In the genomic region with DNA sequence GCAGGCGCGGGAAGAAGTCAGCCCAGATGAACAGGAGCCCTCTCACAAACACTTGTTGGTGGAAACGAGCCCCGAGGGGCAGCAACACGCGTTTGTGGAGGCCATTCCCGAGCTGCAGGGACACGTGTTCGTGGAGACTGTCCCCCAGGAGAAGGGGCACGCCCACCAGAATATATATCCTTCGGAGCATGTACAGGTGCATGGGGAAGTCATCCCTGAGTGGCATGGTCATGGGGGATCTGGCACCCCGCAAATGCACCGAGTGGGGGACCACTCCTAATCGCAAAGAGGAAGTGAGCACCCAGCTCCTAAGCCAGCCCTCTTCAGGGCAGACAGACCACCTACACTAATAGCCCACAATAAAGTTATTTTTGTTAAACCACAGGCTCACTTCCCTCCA, we compare ENCODE assay signal across 7 mouse cellular contexts. TPM values are rescaled to one million over a fixed set of nuclear protein-coding genes. Genes with fewer than 3 reads are reported as not detected.
DNase-seq lines count a peak whose midpoint lies in the region; ATAC-seq and TF ChIP-seq lines count a peak whose summit lies in the region.

No protein-coding gene starts in this region.

- DNase-seq in lung, postnatal 25 days (ENCODE audit: low spot score), result no peak
- no peak for DNase-seq in embryo, embryonic 10 days (ENCODE audit: low spot score)
- DNase-seq in left cerebral cortex, postnatal 36 days (ENCODE audit: low spot score in 2 of 2), result no peak

- no peaks in the 10 kb centered on the region for H3K9me3 ChIP-seq in lung, embryonic 16.5 days (ENCODE audit: control insufficient read depth, low read length)
- no peaks in the 10 kb centered on the region for H3K9me3 ChIP-seq in limb, embryonic 12.5 days

- H3K4me2 ChIP-seq in lung, embryonic 16.5 days (ENCODE audit: low read depth, low read length), result peak overlapping the region; percentile 67; the same call in 1 of the 2 replicates
- H3K4me2 ChIP-seq in limb, embryonic 12.5 days, result peak overlapping the region; percentile 66

- no peak overlapping the region for H3K4me3 ChIP-seq in lung, embryonic 16.5 days (ENCODE audit: low read length)
- peak overlapping the region; percentile 39 for H3K4me3 ChIP-seq in limb, embryonic 12.5 days (replicated peaks)
- peak overlapping the region; percentile 46; the same call in 1 of the 2 replicates for H3K4me3 ChIP-seq in small intestine, adult 2 months (ENCODE audit: low read depth, low read length)

- TF ChIP-seq CTCF in small intestine, adult 2 months (IDR thresholded peaks at IDR 0.05; ENCODE audit: extremely low read depth, insufficient read length, insufficient replicate concordance, low read depth, low read length), result no peak

- peaks cover 17% of the 10 kb centered on the region for H3K4me1 ChIP-seq in lung, embryonic 16.5 days (replicated peaks; ENCODE audit: control insufficient read depth, insufficient read depth, low read length)
- peaks cover 23% of the 10 kb centered on the region for H3K4me1 ChIP-seq in limb, embryonic 12.5 days (replicated peaks)
- H3K4me1 ChIP-seq in small intestine, adult 2 months (ENCODE audit: control insufficient read depth, insufficient read depth, insufficient read length, low read length), result peaks cover 21% of the 10 kb centered on the region

- ATAC-seq in lung, embryonic 16.5 days (ENCODE audit: low read depth), result no peak
- ATAC-seq in granulocyte monocyte progenitor cell, adult 5-6 weeks (replicated peaks; ENCODE audit: poor library complexity, severe bottlenecking), result peak; percentile 61
- no peak for ATAC-seq in limb, embryonic 12.5 days (ENCODE audit: insufficient number of reproducible peaks, insufficient read depth, low FRiP score, low TSS enrichment, low read depth)

- H3K36me3 ChIP-seq in lung, embryonic 16.5 days (ENCODE audit: control insufficient read depth, insufficient read depth, low read length), result peaks cover 37% of the 10 kb centered on the region
- H3K36me3 ChIP-seq in limb, embryonic 12.5 days, result peaks cover 50% of the 10 kb centered on the region
- H3K36me3 ChIP-seq in small intestine, adult 2 months (ENCODE audit: control insufficient read depth, insufficient read depth, low read length), result peaks cover 40% of the 10 kb centered on the region

- no peak overlapping the region for H3K27ac ChIP-seq in lung, embryonic 16.5 days (ENCODE audit: low read length)
- no peak overlapping the region for H3K27ac ChIP-seq in limb, embryonic 12.5 days
- H3K27ac ChIP-seq in small intestine, adult 2 months (ENCODE audit: insufficient read depth, low read depth, low read length), result no peak overlapping the region

- H3K9ac ChIP-seq in lung, embryonic 16.5 days (ENCODE audit: low read length), result no peak overlapping the region
- peak overlapping the region; percentile 55; the same call in 1 of the 2 replicates for H3K9ac ChIP-seq in limb, embryonic 12.5 days (replicated peaks)

- intact Hi-C loops in left cerebral cortex, postnatal 36 days (cut with DNase I), result no loop called here

- peaks cover 12% of the 10 kb centered on the region for H3K27me3 ChIP-seq in lung, embryonic 16.5 days (ENCODE audit: control insufficient read depth, insufficient read depth, low read depth, low read length)
- peaks cover 43% of the 10 kb centered on the region for H3K27me3 ChIP-seq in limb, embryonic 12.5 days
- H3K27me3 ChIP-seq in small intestine, adult 2 months (ENCODE audit: control insufficient read depth, insufficient read depth, low read length), result no peaks in the 10 kb centered on the region

- WGBS in lung, embryonic 16.5 days, result 57% methylated on average over 14 of the region's 14 CpGs
- 47% methylated on average over 14 of the region's 14 CpGs for WGBS in limb, embryonic 12.5 days
- WGBS in small intestine, adult 2 months, result 69% methylated on average over 14 of the region's 14 CpGs

- TF ChIP-seq POLR2A in small intestine, adult 2 months (IDR thresholded peaks at IDR 0.05; ENCODE audit: low read depth, low read length), result no peak

RNA-seq across cellular contexts. Expression of a gene that starts 8.4 kb away (rescaled TPM):
- 92.3 and 95.6 TPM in 2 replicates for polyA plus RNA-seq in lung, embryonic 16.5 days (2015; fragmentation: Nextera tagmentation; extraction: Ambion mirVana)
- total RNA-seq in granulocyte monocyte progenitor cell, adult 5-6 weeks (2014; fragmentation: Nextera tagmentation), result 18.2 and 25.0 TPM in 2 replicates
- 22.8 and 26.5 TPM in 2 replicates for total RNA-seq in granulocyte monocyte progenitor cell, adult 5-6 weeks (2017)
- polyA plus RNA-seq in limb, embryonic 12.5 days (2016; fragmentation: Nextera tagmentation; extraction: Ambion mirVana), result 106 and 110 TPM in 2 replicates
- polyA plus RNA-seq in small intestine, adult 2 months (2012; rRNA removed), result 180 and 283 TPM in 2 replicates
- 10 to 100 TPM; 67.7 to 73.6 TPM for total RNA-seq in left cerebral cortex, postnatal 36 days (2021)

RNA-seq across cellular contexts. Expression of a gene that starts 8.5 kb away (rescaled TPM):
- 83.7 and 84.4 TPM in 2 replicates for polyA plus RNA-seq in lung, embryonic 16.5 days (2015; fragmentation: Nextera tagmentation; extraction: Ambion mirVana)
- total RNA-seq in granulocyte monocyte progenitor cell, adult 5-6 weeks (2014; fragmentation: Nextera tagmentation), result 18.1 and 22.6 TPM in 2 replicates
- total RNA-seq in granulocyte monocyte progenitor cell, adult 5-6 weeks (2017), result 15.5 and 19.3 TPM in 2 replicates
- polyA plus RNA-seq in limb, embryonic 12.5 days (2016; fragmentation: Nextera tagmentation; extraction: Ambion mirVana), result 84.7 and 96.2 TPM in 2 replicates
- 32.1 and 63.2 TPM in 2 replicates for polyA plus RNA-seq in small intestine, adult 2 months (2012; rRNA removed)
- 10 to 100 TPM; 71.9 to 75.6 TPM for total RNA-seq in left cerebral cortex, postnatal 36 days (2021)

RNA-seq across cellular contexts. Expression of a gene that starts 16.5 kb away (rescaled TPM):
- 38.0 and 39.0 TPM in 2 replicates for polyA plus RNA-seq in lung, embryonic 16.5 days (2015; fragmentation: Nextera tagmentation; extraction: Ambion mirVana)
- total RNA-seq in granulocyte monocyte progenitor cell, adult 5-6 weeks (2014; fragmentation: Nextera tagmentation), result 61.3 and 65.7 TPM in 2 replicates
- total RNA-seq in granulocyte monocyte progenitor cell, adult 5-6 weeks (2017), result 51.0 and 79.6 TPM in 2 replicates
- polyA plus RNA-seq in limb, embryonic 12.5 days (2016; fragmentation: Nextera tagmentation; extraction: Ambion mirVana), result 35.5 and 37.3 TPM in 2 replicates
- 36.9 and 84.2 TPM in 2 replicates for polyA plus RNA-seq in small intestine, adult 2 months (2012; rRNA removed)
- total RNA-seq in left cerebral cortex, postnatal 36 days (2021), result 10 to 100 TPM; 26.8 TPM

RNA-seq across cellular contexts. Expression of a gene that starts 24.0 kb away (rescaled TPM):
- 3.3 and 3.5 TPM in 2 replicates for polyA plus RNA-seq in lung, embryonic 16.5 days (2015; fragmentation: Nextera tagmentation; extraction: Ambion mirVana)
- total RNA-seq in granulocyte monocyte progenitor cell, adult 5-6 weeks (2014; fragmentation: Nextera tagmentation), result 5.6 and 8.5 TPM in 2 replicates
- 3.8 and 6.8 TPM in 2 replicates for total RNA-seq in granulocyte monocyte progenitor cell, adult 5-6 weeks (2017)
- polyA plus RNA-seq in limb, embryonic 12.5 days (2016; fragmentation: Nextera tagmentation; extraction: Ambion mirVana), result 3.7 and 4.1 TPM in 2 replicates
- 83.9 and 102 TPM in 2 replicates for polyA plus RNA-seq in small intestine, adult 2 months (2012; rRNA removed)
- total RNA-seq in left cerebral cortex, postnatal 36 days (2021), result 10 to 100 TPM; 22.2 to 26.5 TPM

RNA-seq across cellular contexts. Expression of a gene that starts 24.2 kb away (rescaled TPM):
- 1.4 and 1.7 TPM in 2 replicates for polyA plus RNA-seq in lung, embryonic 16.5 days (2015; fragmentation: Nextera tagmentation; extraction: Ambion mirVana)
- 1.2 TPM in 1 of 2 replicates, not detected in the other for total RNA-seq in granulocyte monocyte progenitor cell, adult 5-6 weeks (2014; fragmentation: Nextera tagmentation)
- 0.15 and 0.22 TPM in 2 replicates for total RNA-seq in granulocyte monocyte progenitor cell, adult 5-6 weeks (2017)
- polyA plus RNA-seq in limb, embryonic 12.5 days (2016; fragmentation: Nextera tagmentation; extraction: Ambion mirVana), result 1.5 and 2.5 TPM in 2 replicates
- polyA plus RNA-seq in small intestine, adult 2 months (2012; rRNA removed), result 8.0 and 13.8 TPM in 2 replicates
- 1 to 10 TPM; 2.2 to 2.4 TPM for total RNA-seq in left cerebral cortex, postnatal 36 days (2021)
